Mouse (Mus musculus) fibroblast of lung, adult 2 months (primary cell): ENCODE data around the gene Nppa.
"Not testable (repeated sequence)": the region's sequence is repeated elsewhere in the genome, so short reads cannot be mapped to it uniquely, and the experiment has no call there.

Experiments used
- DNase-seq: peaks from one replicate; pipeline ENCODE4 v3.0.0-alpha.2; 2011; ENCODE audit warnings: low read depth

Gene Nppa

DNA sequence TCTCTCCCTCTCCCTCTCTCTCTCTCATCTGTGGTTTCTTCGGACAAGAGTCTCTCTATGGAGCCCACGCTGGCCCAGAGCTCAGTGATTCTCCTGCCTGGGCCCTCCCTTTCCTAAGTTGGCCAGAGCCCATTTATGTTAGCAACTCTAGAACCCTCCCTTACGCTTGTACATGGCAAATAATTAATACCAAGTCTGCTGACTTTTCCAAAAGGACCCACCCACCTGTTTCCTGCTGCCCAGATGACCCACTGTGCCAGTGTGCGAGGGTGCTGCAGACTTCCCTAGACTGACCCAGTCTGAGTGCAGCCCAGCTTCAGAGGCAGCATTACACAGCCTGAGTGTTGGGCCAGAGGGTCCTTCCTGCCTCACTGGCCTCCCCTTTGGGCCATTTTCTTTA is 11.7 kb downstream of the Nppa start:
- no peak for DNase-seq

DNA sequence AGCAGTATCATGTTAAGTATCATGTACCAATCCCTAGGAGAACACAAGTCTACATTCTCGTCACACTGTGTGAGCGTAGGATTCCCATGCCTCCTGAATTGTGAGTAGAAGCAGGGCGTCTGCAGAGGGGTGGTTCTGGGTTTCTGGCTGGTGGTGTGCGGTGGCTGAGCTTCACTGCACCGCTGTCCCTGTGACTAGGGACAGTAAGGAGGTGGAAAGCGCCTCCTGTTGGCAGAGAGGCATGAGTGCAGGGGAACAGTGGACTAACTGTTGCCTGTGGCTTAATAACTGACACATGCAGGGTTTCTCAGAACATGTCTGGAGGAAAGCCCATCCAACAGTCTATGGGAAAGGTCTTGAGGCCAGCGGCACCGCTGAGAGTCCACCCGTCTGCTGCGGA is 14.9 kb downstream of the Nppa start:
- DNase-seq, result no peak

DNA sequence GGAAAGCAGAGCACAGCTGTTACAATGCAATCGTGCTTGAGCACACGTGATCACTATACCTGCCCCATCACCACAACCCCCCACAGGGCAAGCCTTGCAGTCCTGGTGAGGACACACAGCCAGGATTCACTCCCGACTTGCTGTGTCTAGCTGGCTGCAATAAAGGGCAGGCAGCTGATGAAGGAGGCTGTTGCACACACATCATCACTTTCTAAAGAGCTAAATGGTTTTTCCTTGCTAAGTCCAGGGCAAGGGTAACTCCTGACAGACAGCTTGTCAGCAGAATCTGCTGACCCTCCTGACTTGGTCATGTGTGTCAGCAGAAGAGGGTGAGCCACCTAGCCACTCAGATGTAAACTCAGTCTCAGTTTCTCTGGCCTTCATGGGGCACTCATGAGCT is 16.5 kb downstream of the Nppa start:
- DNase-seq, result no peak

DNA sequence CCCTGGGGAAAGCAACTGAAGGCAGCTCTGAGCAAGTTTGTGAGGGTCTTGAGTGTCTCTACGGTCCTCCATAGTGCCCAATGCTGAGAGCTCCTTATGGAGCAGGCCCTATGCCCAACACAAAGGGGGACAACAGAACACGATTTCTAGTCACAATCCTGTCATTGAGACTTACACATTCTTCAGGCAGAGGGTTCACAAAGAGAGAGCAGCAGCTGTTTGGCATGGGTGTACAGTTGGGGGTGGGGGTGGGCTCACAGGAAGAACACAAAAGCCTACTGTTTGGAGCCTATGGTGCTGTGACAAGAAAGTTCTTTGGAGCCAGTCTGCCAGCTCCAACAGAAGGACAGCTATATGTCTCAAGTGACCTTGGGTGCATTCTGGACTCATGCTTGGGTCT is 17.9 kb downstream of the Nppa start:
- DNase-seq, result no peak

- DNase-seq, result no peak
Observed at GRCm38 (mm10) chr4:148024003-148024402, 23.5 kb downstream of the Nppa start.

DNA sequence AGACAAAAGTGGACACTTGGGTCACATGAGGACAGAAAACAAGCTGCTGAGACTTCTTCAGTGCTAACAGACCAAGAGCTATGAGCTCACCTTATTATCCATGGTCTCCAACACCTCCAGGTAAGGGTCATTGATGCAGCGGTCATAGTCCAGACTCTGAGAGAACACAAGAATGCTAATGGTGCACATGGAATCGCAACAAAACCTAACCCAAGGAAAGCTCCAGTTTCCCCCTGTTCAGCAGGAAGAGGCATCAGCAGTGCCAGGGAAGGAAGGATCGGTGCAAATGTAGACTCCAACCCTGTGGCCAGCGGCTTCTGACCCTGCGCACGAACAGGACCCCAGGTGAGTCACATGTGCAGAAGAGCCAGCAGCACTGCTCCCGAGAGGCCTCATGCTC is 28.8 kb downstream of the Nppa start:
- DNase-seq, result no peak

DNA sequence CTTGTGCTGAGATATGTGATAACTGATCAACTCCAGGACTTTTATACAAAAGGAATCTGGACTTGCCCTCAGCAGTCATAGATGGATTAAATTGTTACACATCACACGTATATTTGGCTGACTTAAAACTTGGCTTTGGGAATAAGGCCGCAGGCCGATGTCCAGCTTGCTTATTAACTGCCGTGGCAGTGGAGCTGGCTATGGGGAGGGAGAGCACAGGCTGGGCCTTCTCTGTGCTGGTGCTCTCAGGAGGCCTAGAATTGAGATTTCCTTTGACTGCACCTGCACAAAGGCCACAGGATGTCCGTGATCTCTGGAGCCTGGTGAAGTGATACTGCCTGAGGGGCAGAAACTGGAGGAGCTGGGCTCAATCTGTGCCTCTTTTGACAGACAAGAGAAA is 30.0 kb downstream of the Nppa start:
- DNase-seq, result no peak

- no peak for DNase-seq
Observed at GRCm38 (mm10) chr4:148033858-148034410, 33.4 kb downstream of the Nppa start.

GRCm38 (mm10) chr4:148035440-148035839 is 34.9 kb downstream of the Nppa start:
- no peak for DNase-seq

DNA sequence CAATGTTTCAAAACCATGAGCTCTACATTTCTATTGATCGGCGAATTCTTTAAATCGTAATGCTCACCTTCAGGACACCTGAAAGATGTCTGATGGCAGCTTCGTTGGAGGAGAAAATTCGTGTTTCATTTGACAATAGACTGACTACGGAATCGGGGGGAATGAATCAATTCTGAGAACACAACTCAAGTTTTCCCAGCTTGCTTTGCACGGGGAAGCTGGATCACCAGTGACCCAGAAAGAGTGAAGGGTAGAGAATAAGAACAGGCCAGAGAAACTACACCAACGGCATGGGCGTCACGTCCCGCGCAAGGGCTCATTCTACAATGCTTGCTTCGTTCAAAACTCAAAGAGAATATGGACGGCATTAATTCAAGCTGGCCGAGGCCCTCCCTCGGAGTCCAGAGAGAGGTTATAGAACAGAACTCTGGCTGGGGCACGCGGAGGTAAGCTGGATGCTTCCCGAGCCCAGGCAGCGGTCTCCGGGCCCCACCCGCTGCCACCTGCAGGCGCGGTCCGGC is 37.6 kb downstream of the Nppa start:
- DNase-seq, result no peak

- peak; percentile 98 for DNase-seq
Observed at GRCm38 (mm10) chr4:148038600-148039253, 38.2 kb downstream of the Nppa start, which contains the start of the genes Clcn6 and Mthfr. Gene Clcn6, minus strand, starts transcription at chr4:148038821. Gene Mthfr, plus strand, starts transcription at chr4:148039077.

DNA sequence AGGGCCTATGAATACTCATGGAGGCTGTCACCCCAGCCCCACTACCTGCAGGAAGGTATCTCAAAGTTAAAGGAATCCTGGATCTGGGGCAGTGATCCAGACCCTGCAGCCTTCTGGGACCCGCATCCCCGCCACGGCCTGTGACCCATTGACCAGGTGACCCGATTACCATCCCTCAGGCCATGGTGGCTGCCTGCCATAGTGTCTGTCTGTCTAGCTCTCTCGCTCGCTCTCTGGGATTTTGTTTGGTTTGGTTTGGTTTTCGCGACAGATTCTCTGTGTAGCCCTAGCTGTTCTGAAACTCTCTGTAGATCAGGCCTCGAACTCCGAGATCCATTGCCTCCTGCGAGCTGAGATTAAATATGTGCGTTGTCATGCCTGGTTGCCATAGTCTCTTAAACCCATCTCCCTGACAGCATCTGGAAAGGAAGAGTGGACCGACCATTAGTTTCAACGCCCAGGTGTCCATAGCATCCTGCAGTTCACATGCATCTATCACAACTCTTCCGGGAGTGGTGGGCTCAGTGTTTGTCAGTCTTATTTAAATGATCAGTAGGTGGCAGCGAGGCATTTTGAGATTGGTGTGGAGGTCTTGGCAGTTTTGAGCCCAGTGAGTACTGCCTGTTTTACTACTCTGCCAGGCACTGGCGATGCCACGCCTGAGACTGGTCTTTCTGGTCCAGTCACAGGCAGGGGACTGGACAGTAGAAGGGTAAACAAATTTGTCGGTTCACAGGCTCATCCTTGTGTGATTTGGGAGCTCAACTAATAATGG is 38.9 kb downstream of the Nppa start:
- DNase-seq, result no peak

DNA sequence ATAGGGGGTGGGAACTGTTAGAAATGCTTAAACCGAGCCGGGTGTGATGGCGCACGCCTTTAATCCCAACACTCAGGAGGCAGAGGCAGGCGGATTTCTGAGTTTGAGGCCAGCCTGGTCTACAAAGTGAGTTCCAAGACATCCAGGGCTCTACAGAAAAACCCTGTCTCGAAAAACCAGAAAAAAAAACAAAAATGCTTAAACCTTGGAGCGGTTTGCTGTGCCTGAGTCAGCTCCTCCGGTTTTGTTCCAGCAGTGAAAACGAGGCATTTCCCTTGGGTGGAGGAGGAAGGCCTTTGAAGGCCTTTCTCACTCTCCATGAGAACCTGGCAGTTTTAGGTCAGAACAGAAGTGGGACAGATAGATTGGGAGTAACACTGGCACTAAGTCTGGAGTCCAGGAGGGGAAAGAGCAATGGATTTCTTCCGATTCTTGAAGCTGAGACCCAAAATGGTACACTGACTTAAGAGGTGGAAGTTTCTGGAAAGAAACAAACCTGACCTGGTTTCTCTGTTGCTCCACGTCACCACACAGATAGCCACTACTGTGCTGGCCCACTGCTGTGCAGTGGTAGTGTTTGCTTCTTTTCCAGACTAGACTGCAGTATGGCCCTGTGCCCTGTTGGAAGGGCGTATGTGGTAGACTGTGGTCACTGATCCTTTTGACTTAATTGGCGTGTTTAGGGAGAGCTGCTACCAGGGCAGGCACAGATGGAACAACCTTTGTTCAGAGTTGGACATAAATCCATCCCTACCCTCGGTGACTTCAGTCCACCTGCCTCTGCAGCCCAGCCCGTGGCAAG is 39.7 kb downstream of the Nppa start:
- peak; percentile 63 for DNase-seq

DNA sequence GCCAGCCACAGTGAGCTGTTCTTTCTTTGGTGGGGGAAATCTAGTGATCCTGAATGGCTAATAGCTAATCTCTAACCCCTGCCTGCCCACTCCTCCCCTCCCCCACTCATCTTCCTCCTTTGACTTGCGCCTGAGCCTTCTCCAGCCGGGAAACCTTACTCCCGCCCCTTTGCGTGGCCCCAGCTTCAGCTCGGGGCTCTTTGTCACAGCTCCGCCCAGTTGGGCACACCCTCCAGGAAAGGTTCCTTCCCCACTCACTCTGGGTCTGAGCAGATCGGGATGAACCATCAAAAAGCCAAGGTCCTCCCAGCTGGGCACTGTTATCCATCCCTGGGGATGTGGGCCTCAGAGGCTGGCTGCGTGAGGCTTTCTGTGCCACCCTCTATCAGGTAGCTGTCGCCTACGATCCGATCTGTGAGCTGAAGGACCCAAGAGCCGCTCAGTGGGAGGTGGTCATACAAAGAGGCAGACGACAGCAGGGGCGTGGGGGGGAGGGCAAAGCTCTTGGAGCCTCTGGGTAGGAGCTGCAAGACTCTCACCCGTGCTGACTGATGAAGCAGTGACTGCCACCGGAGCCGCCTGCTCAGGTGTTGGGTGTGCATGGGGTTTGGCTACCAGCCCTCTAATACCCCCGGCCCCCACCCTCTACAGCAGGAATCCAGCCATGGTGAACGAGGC is 40.5 kb downstream of the Nppa start:
- DNase-seq, result peak; percentile 59

DNA sequence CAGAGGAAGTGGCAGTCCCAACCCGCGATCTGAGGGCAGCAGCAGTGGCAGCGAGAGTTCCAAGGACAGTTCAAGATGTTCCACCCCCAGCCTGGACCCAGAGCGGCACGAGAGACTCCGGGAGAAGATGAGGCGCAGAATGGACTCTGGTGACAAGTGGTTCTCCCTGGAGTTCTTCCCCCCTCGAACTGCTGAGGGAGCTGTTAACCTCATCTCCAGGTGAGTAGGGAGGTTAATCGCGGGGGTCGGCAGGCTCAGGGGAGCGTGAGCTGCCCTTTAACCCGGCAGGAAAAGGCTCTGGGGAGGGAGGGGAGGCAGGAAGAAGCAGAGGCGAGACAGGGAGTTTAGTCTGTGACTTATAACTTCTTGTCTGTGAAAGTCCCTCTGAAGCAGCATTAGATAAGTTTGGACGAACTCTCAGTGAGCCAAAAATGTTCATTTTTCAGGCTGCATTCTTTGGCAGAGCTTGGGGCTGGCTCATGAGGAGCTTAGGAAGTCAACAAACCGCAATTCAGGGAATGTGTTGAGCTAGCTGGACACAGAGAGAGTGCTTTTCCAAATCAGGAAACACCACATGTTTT is 41.2 kb downstream of the Nppa start:
- peak; percentile 60 for DNase-seq

GRCm38 (mm10) chr4:148043327-148043726 is 42.8 kb downstream of the Nppa start:
- DNase-seq, result not testable (repeated sequence)

DNA sequence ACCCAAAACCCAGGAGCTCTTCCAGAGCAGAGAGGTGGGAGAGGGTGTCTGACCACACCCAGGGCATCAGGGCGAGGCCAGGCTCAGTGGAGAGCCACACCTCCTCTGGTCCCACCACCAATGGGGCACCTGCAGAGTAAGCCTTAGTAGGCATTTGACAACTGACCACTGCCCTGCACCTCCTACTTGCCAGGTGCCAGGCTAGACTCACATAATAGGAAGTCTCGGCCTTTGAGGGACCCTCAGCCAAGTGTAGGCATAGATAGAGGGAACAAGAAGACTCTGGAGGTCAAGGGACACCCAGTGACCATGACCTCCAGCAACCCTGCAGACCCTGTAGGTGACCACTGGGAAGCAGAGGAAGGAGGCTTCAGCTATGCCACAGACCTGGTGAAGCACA is 43.6 kb downstream of the Nppa start:
- DNase-seq, result no peak

- no peak for DNase-seq
Observed at GRCm38 (mm10) chr4:148046450-148047031, 46.0 kb downstream of the Nppa start.

GRCm38 (mm10) chr4:148050396-148050914 is 49.9 kb downstream of the Nppa start:
- not testable (repeated sequence) for DNase-seq

DNA sequence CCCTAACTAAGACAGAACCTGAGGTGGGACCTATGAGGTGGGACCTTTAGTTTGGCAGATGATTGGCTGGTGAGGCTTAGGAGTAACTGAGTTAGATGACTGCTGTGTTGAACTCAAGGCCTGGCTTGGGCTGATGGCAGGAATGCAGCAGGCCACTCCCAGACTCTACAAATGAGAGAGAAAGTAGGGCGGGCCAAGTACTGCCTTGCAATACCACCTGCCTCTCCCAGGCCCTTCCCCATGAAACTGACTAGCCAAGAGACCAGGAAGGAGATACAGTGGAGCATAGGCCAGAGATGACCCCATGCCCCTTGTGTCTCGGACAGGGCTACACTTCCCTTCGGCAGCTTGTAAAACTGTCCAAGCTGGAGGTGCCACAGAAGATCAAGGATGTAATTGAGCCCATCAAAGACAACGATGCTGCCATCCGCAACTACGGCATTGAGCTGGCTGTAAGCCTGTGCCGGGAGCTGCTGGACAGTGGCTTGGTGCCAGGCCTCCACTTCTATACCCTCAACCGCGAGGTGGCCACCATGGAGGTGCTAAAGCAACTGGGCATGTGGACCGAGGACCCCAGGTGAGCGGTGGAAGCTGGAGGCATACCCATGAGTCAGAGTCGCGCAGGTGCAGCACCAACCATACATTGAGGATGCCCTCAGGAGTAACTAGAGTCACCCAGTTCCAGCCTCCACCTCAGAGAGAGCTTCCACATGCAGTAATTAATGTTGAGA is 50.7 kb downstream of the Nppa start:
- DNase-seq, result no peak
